Mouse (Mus musculus): ENCODE results near the gene Tcirg1.
A peak's percentile ranks its signal among the peaks of the same experiment; 100 is the strongest.

Tcirg1 gene

DNA sequence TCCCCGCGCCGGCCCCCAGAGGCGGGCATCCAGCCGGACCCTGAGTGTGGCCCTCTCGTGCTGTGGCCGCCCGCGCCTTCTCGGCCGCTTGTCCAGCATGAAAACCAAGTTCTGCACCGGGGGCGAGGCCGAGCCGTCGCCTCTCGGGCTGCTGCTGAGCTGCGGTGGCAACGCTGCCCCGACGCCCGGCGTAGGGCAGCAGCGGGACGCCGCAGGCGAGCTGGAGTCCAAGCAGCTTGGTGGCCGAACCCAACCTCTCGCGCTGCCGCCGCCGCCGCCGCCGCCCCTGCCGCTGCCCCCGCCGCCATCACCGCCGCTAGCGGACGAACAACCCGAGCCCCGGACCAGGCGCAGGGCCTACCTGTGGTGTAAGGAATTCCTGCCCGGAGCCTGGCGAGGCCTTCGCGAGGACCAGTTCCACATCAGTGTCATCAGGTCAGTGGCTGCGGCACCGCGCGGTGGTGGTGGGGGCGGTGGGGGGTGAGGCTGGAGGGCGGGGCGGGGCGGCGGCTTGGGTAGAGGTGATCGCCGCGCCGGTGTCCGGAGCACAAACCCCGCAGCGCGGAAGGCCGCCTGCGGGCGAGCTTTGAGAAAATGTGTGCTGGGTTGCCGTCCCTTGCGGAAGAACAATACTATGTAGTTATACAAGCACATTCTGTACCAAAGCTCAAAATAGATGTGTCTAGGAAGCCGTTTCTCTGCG lies 54.8 kb downstream of the Tcirg1 start:
- DNase-seq (ENCODE audit: low read depth, low spot score), result peak; percentile 30

DNA sequence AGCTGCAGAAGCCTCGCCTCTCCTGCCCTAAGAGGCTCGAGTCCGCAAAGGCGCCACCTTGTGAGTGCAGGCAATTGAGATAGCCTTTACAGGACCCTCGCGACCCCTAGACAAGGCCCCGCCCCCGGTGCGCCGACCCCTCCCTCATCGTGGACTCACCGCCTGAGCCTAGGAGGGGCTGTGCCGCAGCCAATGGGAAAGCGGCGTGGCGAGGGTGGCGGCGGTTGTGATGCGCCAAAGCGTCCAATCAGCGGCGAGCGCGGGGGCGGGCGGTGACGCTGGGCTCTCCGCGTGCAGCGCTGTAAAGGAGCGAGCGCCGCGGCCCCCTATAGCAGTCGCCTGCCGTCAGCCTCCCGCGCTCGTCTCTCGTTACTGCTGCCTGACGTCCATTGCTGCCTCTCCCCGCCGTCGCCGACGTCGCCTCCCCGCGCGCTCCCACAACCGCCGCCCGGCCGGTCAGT lies 55.4 kb downstream of the Tcirg1 start, which contains the start of gene Chka:
Gene Chka (plus strand): TSS at position 272 of the 461 bp plus-strand sequence.
- peak; percentile 97 for DNase-seq (ENCODE audit: low read depth, low spot score)

DNA sequence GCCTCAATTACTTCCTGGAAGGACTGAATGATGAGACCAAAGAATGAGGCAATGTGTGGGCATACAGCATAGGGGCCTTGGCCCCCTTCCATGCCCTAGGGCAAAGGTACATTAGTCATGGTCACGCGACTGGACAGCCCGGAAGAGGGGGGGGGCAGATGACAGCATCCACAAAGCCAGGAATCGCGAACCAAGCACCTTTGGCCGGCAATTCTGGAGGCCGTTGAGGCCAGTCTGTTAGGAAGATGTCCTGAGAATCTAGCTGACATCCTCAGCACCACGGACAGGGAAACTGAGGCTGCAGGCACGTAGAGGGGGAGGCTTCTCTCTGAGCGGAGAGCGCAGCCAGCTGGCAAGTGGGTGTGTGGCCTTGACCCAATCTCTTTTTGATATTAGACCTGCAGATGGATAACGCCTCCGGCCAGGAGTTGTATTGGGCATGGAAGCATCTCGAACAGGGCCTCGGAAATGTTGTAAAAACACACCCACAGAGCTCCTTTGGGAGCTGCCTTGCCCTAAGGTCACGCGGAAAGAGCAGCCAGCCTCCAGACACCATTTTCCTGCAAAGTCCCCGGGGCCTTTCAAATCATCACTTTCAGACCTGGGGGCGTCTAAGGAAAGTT lies 56.0 kb downstream of the Tcirg1 start:
- DNase-seq (ENCODE audit: low read depth, low spot score), result peak; percentile 82

DNA sequence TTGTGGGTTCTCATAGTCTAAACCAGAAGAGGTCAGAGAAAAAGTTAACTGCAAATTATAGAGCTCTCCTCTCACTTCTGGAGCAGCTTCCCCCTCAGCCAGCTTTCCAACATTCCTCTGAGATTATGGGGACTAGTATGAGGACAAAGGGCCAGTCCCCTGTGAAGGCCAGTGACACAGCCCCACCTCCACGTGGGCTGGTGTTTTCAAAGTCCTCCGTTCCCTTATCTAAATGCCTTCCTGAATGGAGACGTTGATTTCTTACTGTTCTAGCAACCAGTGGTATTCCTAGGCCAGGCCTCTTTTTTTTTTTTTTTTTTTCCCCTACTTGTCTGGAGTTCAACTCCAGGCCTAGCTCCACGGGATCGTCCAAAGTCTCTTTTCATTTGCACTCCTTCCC lies 56.9 kb downstream of the Tcirg1 start:
- DNase-seq (ENCODE audit: low read depth, low spot score), result no peak

DNA sequence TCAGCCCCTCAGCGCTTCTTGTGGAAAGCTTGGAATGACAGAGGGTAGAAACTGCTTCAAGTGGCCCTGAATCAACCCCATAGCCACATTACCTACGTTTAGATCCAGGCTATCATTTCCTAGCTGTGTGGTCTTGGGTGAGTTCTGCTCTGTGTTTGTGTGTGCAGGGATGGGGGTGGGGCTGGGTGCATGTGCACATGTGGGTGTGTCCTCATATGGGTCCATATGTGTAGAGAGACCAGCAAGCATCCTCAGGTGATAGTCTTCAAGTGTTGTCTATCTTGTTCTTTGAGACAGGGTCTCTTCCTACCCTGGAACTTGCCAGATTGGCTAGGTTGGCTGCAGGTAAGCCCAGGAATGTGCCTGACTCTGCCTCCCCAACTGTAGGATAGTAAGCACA lies 57.7 kb downstream of the Tcirg1 start:
- no peak for DNase-seq (ENCODE audit: low read depth, low spot score)

DNA sequence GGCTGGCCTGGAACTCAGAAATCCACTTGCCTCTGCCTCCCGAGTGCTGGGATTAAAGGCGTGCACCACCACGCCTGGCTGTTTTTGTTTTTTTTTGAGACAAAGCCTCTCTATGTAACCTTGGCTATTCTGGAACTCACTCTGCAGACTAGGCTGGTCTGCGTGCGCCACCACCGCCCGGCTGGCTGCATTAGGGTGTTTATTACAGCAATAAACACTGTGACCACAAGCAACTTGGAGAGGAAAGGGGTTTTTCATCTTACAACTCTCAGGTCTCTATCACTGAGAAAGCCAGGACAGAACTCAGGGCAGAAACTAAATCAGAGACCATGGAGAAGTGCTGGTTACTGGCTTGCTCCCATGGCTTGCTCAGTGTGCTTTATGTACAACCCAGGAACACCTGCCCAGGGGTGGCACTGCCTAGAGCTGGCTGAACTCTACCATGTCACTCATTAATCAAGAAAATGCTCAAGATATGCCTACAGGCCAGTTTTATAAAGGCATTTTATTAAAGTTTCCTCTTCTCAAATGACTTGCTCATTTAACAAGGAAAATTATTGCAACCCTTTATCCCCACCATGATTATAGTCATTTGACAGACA lies 58.6 kb downstream of the Tcirg1 start:
- no peak for DNase-seq (ENCODE audit: low read depth, low spot score)

DNA sequence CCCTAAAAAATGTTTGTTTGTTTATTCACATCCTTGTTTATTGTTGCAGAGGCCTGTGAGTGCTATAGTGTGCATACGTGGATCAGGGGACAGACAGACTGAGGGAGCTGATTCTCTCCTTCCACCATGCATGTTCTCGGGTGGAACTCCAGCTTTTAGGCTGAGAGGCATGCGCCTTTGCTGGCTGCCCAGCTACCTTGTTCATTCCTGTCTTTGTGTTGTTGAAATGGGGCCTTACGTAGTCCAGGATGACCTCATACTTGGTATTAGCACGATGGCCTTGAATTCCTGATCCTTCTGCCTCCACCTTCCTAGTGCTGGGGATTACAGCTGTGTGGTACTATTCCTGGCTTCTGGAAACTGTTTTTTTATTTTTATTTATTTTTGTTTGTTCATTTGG lies 59.2 kb downstream of the Tcirg1 start:
- no peak for DNase-seq (ENCODE audit: low read depth, low spot score)

DNA sequence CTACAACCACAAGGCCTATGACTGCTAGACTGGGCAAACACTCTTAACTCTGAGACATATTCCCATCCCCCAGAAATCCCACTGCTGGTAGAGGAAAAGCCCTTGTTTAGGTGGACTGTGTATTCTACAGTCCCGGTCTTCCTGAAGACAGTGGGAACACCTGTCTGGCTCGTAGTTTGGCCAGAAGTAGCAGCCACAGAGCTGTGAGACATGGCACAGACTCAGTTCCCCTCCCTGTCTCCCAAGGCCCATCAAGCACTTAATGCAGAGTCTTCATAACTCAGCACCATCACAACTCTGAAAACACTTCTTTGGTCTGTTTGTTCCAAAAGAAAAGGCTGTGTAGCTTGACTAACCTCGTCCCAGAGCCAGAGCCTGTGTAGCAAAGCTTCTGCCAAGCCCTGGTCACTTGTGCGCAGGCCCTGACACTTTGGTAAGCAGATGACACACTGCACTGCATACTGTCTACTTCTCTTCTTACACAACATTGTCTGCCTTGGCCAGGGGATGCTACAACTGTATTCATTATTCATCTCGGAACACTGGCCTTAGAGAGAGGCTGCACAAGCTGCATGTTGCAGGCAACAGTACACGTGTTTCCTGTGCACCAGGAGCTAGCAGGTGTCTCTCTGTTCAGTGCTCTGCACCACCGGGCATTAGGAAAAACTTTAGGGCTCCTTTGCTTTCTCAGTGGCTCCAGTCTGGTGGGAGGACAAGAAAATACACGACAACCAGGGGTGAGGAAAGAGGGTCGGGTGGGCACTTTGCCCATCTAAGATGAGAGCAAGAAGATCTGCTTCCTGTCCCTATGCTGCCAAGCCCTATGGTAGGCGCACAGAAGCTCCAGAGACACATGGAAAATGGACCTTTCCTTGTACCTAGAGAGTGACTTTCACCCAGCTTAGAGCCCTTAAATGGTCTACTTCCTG lies 60.0 kb downstream of the Tcirg1 start:
- DNase-seq (ENCODE audit: low read depth, low spot score), result no peak
